Mouse (Mus musculus) heart, postnatal 0 days (tissue): ENCODE data around the gene Crcp. TPM values are rescaled to one million over a fixed set of nuclear protein-coding genes. Genes with fewer than 3 reads are reported as not detected.

Experiments used
- ATAC-seq: fragments of 200-750 bp; cut with Nextera tagmentation; 2 replicates; pipeline ENCODE4 v1.8.0; 2017; ENCODE audit warnings: low read depth, moderate number of reproducible peaks, moderate library complexity; ENCODE audit not compliant: insufficient read depth
- DNase-seq: peaks from one replicate; pipeline ENCODE4 v3.0.0-alpha.2; 2016; ENCODE audit warnings: low spot score
- H3K27ac ChIP-seq: fragments of 300-500 bp; sonication (generic); 2 replicates; pipeline ENCODE4 v1.5.1; 2014; ENCODE audit warnings: low read depth, mild to moderate bottlenecking
- H3K27me3 ChIP-seq: fragments of 300-500 bp; sonication (generic); 2 replicates; pipeline ENCODE4 v1.6.1; 2014; ENCODE audit warnings: low read length, mixed read lengths; ENCODE audit not compliant: control insufficient read depth, insufficient read depth
- H3K36me3 ChIP-seq: fragments of 300-500 bp; sonication (generic); replicated peaks from 2 replicates; pipeline ENCODE4 v1.6.1; 2014; ENCODE audit warnings: low read length, mixed read lengths; ENCODE audit not compliant: control insufficient read depth, insufficient read depth
- H3K4me1 ChIP-seq: fragments of 300-500 bp; sonication (generic); 2 replicates; pipeline ENCODE4 v1.6.1; 2014; ENCODE audit warnings: antibody characterized with exemption; ENCODE audit not compliant: control insufficient read depth, insufficient read depth
- H3K4me2 ChIP-seq: fragments of 300-500 bp; sonication (generic); 2 replicates; pipeline ENCODE4 v1.6.1; 2014; ENCODE audit warnings: low read depth, mild to moderate bottlenecking, low read length, moderate library complexity
- H3K4me3 ChIP-seq: fragments of 300-500 bp; sonication (generic); 2 replicates; pipeline ENCODE4 v1.5.1; 2014; ENCODE audit warnings: low read depth, low read length
- H3K9ac ChIP-seq: fragments of 300-500 bp; sonication (generic); replicated peaks from 2 replicates; pipeline ENCODE4 v1.6.1; 2014; ENCODE audit warnings: low read depth, low read length, mixed read lengths
- H3K9me3 ChIP-seq: fragments of 300-500 bp; sonication (generic); replicated peaks from 2 replicates; pipeline ENCODE4 v1.6.1; 2016; ENCODE audit warnings: low read length; ENCODE audit not compliant: control insufficient read depth
- CTCF ChIP-seq: IDR thresholded peaks from 2 replicates; pipeline ENCODE4 v1.5.1; 2016; ENCODE audit warnings: antibody characterized with exemption, control low read depth, low read depth
- EP300 ChIP-seq: IDR thresholded peaks from 2 replicates; pipeline ENCODE4 v1.6.1; 2016; ENCODE audit warnings: antibody characterized with exemption, low read depth
- WGBS: fragments of 180-500 bp; shearing (Covaris S2); extraction: QIAGEN DNeasy Blood & Tissue Kit; methylation state at CpG from one replicate; pipeline ENCODE4 v1.1.7; 2014; 5-methylcytosine and 5-hydroxymethylcytosine counted together
- polyA plus RNA-seq: library from polyadenylated mRNA; unstranded; fragments of >200 nt; fragmentation: Nextera tagmentation; extraction: Ambion mirVana; gene quantifications from 2 replicates; pipeline ENCODE4 v1.2.1, GENCODE M21; 2015
- total RNA-seq: library from RNA; depleted of rRNA; stranded (reverse); fragments of >200 nt; gene quantifications from 2 replicates; pipeline ENCODE4 v1.2.3, GENCODE M21; 2014; ENCODE audit warnings: low replicate concordance; rRNA removed

Crcp gene
- total and polyA plus RNA-seq, 2 experiments from 2014 or later: 9.7 to 20.8 TPM

GRCm38 (mm10) chr5:130101724-130102123, 72.6 kb downstream of the Crcp start:
- H3K27me3 ChIP-seq: no peaks in the 10 kb centered on the region
- ATAC-seq (no peak), DNase-seq (no peak)
- H3K4me1 ChIP-seq: peaks cover 4% of the 10 kb centered on the region; the same call in 1 of the 2 replicates
- no peaks in the 10 kb centered on the region for H3K9me3 ChIP-seq
- 0 out of 2 replicates have a peak, but pooled peaks cover 16% of the 10 kb centered on the region for H3K36me3 ChIP-seq
- 92% methylated on average over 17 of the region's 17 CpGs for WGBS
- no peak overlapping the region for H3K4me2 ChIP-seq
- H3K4me3 ChIP-seq: no peak overlapping the region
- no peak for TF ChIP-seq EP300
- no peak for TF ChIP-seq CTCF
- no peak overlapping the region for H3K9ac ChIP-seq
- H3K27ac ChIP-seq: no peak overlapping the region

GRCm38 (mm10) chr5:130109348-130109747, 80.3 kb downstream of the Crcp start:
- no peaks in the 10 kb centered on the region for H3K9me3 ChIP-seq
- WGBS: 52% methylated on average over 3 of the region's 3 CpGs
- H3K4me2 ChIP-seq: no peak overlapping the region
- no peak overlapping the region for H3K4me3 ChIP-seq
- no peak overlapping the region for H3K9ac ChIP-seq
- TF ChIP-seq CTCF (no peak), EP300 (no peak)
- DNase-seq (no peak), ATAC-seq (no peak)
- H3K27me3 ChIP-seq: 0 out of 2 replicates have a peak, but pooled peaks cover 4% of the 10 kb centered on the region
- H3K36me3 ChIP-seq: 0 out of 2 replicates have a peak, but pooled peaks cover 3% of the 10 kb centered on the region
- H3K27ac ChIP-seq: no peak overlapping the region
- H3K4me1 ChIP-seq: no peaks in the 10 kb centered on the region

Other genes with a start within 250 kb of the Crcp start
- gene Psph, start 241.8 kb upstream of the Crcp start, total RNA-seq: 21.9 and 30.1 TPM in 2 replicates
- gene Psph, start 241.8 kb upstream of the Crcp start, polyA plus RNA-seq: 26.2 and 26.5 TPM in 2 replicates
- 14.9 and 26.2 TPM in 2 replicates for gene Sumf2, start 182.3 kb upstream of the Crcp start, total RNA-seq
- 12.8 and 14.5 TPM in 2 replicates for gene Sumf2, start 182.3 kb upstream of the Crcp start, polyA plus RNA-seq
- 2,460 and 2,937 TPM in 2 replicates for gene Chchd2, start 141.8 kb upstream of the Crcp start, total RNA-seq
- 1,505 and 1,584 TPM in 2 replicates for gene Chchd2, start 141.8 kb upstream of the Crcp start, polyA plus RNA-seq
- gene Zbed5, start 133.6 kb upstream of the Crcp start, total RNA-seq: 0.27 and 1.4 TPM in 2 replicates
- gene Zbed5, start 133.6 kb upstream of the Crcp start, polyA plus RNA-seq: 1.4 and 1.5 TPM in 2 replicates
- gene Phkg1, start 130.7 kb upstream of the Crcp start, total RNA-seq: 3.1 and 9.6 TPM in 2 replicates
- 2.5 and 3.4 TPM in 2 replicates for gene Phkg1, start 130.7 kb upstream of the Crcp start, polyA plus RNA-seq
- gene Nupr1l, start 120.8 kb upstream of the Crcp start, total RNA-seq: 0.08 and 0.38 TPM in 2 replicates
- 2.7 and 3.5 TPM in 2 replicates for gene Nupr1l, start 120.8 kb upstream of the Crcp start, polyA plus RNA-seq
- gene Vkorc1l1, start 87.3 kb upstream of the Crcp start, total RNA-seq: 17.4 and 30.8 TPM in 2 replicates
- gene Vkorc1l1, start 87.3 kb upstream of the Crcp start, polyA plus RNA-seq: 7.3 and 8.4 TPM in 2 replicates
- gene Gusb, start 26.2 kb upstream of the Crcp start, total RNA-seq: 24.6 and 27.8 TPM in 2 replicates
- 30.2 and 31.4 TPM in 2 replicates for gene Gusb, start 26.2 kb upstream of the Crcp start, polyA plus RNA-seq
- gene Asl, start within 50 bp of the Crcp start, total RNA-seq: 9.7 and 21.1 TPM in 2 replicates
- 15.9 and 16.6 TPM in 2 replicates for gene Asl, start within 50 bp of the Crcp start, polyA plus RNA-seq
- gene Tpst1, start 44.0 kb downstream of the Crcp start, total RNA-seq: 12.2 and 20.7 TPM in 2 replicates
- gene Tpst1, start 44.0 kb downstream of the Crcp start, polyA plus RNA-seq: 23.7 and 27.9 TPM in 2 replicates
- 1.2 and 4.8 TPM in 2 replicates for gene Kctd7, start 115.6 kb downstream of the Crcp start, total RNA-seq
- gene Kctd7, start 115.6 kb downstream of the Crcp start, polyA plus RNA-seq: 3.7 and 4.2 TPM in 2 replicates
- 4.6 and 17.5 TPM in 2 replicates for gene Rabgef1, start 142.5 kb downstream of the Crcp start, total RNA-seq
- 16.7 and 19.8 TPM in 2 replicates for gene Rabgef1, start 142.5 kb downstream of the Crcp start, polyA plus RNA-seq
- gene Tmem248, start 187.8 kb downstream of the Crcp start, total RNA-seq: 31.9 and 38.1 TPM in 2 replicates
- gene Tmem248, start 187.8 kb downstream of the Crcp start, polyA plus RNA-seq: 23.9 and 24.5 TPM in 2 replicates
- 8.6 and 15.7 TPM in 2 replicates for gene Sbds, start 226.2 kb downstream of the Crcp start, total RNA-seq
- gene Sbds, start 226.2 kb downstream of the Crcp start, polyA plus RNA-seq: 56.9 and 57.6 TPM in 2 replicates
- 7.0 and 18.9 TPM in 2 replicates for gene Tyw1, start 226.3 kb downstream of the Crcp start, total RNA-seq
- gene Tyw1, start 226.3 kb downstream of the Crcp start, polyA plus RNA-seq: 11.1 and 11.6 TPM in 2 replicates